Mouse (Mus musculus) ovary, adult 18-20 months (tissue): Measurements from ENCODE around the gene Ubald1.

Experiments
- DNase-seq: peaks from one replicate; pipeline ENCODE4 v3.0.0; 2022; ENCODE audit warnings: low spot score, mixed read lengths

Gene Ubald1

DNA sequence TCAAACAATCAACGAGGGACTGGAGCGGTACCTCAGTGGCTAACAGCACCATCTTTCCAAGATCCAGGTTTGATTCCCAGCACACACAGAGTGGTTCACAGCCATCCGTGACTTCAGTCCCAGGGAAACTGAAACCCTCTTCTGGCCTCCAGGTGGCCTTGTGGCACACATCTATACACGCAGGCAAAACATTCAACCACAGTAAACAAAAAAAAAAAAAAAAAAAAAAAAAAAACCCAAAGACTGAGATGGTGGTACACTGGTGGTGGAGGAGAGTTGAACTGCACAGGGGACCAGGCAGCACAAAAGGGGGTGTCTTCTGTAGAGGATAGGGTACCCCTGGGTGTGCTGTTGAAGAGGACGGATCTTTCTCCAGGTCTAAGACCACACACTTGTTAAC is 9.6 kb downstream of the Ubald1 start:
- DNase-seq = no peak

DNA sequence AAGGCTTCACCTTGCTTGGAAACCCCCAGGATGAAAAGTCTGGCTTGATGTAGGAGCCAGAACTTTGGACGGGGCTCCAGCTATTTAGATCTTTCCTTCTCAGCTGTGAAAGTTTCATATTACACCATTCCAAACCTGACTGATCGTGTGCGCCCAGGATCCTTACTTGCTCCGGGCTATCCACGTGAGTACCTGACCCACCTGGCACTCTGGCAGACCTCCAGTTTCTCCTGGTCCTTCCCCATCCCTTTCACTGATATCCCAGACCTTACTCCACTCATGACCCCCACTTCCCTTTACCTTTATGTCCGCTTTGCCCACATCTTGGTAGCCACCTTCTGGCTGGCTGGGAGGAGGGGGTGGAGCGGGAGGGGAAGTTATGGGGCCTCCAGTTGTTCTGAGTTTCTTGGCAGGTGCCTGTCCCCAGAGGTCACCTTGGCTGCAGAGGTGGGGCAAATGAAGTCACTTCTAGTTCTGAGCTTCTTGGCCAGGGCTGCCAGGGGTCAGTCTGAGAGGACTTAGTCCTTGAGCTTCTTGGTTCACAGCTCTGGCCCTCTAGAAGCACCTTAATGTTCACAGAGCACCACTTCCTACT is 13.9 kb downstream of the Ubald1 start:
- no peak for DNase-seq

DNA sequence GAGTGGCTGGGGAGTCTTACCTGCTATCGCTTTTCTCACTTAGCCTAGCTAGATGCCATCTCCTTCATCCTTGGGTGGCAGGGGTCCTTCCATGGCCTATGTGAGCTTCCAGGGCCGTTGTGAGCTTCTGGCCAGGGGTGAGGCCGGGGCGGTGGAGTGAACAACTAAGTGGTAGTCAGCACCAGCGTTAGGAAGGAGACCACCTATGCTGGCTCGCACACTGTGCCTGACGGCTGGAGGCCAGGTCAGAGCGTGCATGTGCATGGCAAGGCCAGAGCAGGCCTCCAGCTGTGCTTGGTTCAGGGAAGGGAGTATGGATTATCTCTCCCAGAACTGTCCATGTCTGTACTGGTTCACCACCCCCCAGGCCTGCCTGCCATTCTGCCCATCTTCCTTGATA is 16.4 kb downstream of the Ubald1 start:
- DNase-seq = no peak

DNA sequence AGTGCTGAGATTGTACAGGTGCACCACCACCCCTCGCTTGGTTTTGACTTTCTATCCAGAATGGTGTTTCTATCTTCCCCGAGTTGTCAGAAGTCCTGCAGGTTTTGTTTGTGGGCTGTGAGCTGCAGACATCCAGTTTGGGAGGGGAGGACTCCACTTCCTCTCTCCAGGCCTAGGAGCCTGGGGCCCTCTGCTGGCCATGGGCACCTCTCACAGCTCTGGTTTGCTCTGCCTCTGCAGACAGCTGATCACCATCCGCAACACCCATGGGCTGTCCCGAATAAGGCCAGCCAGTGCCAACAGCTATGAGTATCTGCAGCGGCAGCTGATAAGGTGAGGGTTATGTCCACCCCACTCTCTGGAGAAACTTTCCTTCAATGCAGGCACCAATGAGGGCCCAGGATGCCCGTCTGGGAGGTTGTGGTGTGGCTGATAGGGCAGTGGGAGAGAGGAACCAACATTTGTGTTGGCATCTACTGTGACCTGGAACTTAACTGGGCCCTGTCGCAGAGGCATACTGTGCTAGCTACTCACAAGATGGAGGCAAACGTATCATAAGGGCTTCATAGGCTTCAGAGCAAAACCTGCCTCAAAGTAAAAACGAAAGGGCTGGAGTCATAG is 17.1 kb downstream of the Ubald1 start:
- DNase-seq = peak; percentile 78

DNA sequence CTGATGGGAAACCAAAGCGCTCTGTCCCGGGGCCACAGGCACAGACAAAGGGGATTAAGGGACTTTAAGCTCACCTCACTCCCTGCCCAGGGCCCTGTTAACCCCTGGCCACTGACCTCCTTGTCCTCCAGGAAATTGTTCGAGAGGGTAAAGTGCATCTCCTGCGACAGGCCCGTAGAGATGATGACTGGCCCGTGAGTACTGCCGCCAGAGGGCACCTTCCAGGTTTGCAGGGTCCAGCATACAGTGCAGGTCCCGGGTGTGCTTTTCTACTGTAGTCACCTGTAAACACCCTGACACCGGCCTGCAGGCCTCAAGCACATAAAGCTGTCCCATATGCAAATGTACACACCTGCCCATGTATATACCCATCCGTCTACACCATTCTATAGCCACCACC is 18.7 kb downstream of the Ubald1 start:
- DNase-seq = no peak

DNA sequence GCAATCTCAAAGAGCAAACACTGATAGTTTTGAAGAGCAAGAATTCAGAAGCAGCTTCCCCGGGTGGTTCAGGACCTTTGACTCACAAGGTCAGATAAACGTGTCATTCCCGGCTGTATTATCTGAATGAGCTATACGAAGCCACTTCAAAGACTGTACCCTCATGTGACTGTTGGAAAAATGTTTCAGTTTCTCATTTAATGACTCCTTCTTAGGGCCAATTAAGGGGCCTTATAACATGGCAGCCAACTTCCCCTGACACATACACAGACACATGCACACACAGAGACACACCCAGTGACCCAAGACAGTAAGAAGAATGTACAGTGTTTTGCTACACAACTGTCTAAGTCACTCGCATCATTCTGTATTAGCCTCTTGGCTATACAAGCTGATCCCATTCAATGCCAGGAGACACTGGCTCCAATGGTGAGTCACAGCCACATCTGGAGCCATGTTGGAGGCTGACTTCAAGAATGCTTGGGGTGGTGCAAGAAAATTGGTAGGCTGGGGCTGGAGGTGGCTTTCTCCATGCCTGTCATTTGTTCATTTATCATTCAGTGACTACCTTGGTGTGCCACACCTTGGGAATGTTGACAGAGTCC is 25.0 kb downstream of the Ubald1 start:
- DNase-seq = no peak

DNA sequence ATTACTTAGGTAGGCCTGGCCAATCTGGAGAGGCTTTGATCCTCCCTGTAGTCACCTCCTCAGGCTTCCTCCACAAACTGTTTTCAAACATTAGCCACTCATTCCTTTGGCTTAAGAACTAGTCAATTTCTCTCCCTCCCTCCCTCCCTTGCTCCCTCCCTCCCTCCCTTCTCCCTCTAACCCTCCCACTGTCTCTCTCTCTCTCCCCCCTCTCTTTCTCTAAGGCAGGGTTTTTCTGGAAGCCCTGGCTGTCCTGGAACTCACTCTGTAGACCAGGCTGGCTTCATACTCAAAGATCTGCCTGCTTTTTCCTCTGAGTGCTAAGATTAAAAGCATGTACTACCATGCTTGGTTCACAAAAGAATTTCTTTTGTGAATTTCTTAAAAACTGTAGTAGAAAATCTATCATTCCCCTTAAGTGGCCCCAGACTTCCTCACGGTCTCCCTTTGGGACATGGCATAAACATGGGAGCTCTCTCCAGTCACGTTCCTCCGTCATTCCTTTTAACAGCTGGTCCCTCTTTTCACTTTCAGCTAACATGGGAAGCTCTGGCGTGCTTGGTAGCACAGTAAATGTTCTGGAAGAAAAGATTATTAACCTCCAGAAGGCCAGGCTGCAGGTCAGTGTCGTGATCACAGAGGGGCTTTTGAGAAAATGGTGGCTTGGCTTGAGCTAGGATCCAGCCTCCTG is 29.0 kb downstream of the Ubald1 start:
- DNase-seq = no peak

DNA sequence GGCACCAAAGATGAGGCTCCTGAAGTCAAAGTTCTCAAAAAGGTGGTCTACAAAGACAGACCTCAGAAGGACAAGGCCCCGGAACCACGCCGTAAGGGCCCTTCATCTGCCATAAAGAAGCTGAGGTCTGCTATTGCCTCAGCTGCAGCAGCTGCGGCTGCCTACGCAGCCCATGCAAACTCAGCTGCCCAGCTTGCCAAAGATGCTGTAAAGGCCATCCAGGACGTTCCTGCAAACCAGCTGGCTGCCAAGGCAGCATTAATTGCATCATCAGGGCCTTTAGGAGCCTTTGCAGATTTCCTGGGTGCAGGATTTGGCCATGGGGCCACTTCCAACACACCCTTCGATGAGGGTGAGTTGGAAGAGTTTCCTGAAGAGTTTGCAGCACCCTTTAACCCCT is 29.8 kb downstream of the Ubald1 start:
- no peak for DNase-seq

DNA sequence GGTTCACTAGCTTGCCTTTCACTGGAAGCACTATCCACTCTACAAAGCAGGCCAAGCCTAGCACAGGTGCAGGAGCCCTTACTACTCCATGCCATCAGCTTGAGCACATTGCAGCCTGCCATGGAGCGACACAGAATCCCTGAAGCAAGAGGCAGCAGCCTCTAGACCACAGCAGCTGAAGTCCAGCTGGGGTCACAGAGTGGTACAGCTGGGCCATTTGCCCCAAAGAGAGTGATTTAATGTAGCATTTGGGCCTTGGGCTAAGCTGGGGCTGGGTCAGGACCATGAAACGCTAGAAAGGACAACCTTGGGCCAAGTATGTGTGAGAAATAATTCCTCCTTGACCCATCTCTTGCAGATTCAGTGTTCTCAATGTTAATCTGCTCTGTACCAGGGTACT is 32.0 kb downstream of the Ubald1 start:
- no peak for DNase-seq

DNA sequence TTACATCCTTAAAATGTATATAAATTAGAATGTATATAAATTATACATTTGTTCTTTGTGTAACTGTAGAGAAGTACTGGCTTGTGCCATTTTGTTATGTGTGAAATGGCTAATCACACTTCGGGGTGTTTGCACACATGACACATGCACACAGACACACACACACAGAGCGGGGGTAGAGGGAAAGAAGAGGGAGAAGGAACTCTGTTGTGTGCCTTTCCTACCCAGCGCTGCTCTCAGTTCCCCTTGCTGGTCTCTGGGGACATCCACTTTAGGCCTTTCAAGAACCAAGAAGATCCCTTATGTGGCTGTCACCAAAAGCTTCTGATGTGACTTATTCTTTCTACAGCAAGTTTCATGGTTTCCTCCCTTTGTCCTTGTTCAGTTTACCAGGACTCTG is 33.1 kb downstream of the Ubald1 start:
- DNase-seq = no peak

DNA sequence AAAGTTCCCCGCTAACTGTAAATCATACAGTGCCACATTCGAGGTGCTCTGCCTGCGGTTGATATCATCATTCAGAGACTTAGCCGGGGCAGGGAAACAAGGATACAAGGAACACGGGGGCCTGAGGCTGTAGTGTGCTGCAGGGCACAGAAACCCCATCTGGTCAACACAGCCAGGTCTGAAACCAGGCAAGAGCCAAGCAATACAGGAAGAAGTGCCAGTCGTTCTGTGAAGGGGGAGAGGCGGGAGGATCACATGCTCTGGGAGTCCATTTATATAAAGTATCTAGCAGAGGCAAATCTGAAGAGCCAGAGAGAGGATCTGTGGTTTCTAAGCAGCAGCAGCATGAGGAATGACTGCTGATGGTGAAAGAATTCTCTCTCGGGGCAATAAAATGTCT is 39.9 kb downstream of the Ubald1 start:
- no peak for DNase-seq

DNA sequence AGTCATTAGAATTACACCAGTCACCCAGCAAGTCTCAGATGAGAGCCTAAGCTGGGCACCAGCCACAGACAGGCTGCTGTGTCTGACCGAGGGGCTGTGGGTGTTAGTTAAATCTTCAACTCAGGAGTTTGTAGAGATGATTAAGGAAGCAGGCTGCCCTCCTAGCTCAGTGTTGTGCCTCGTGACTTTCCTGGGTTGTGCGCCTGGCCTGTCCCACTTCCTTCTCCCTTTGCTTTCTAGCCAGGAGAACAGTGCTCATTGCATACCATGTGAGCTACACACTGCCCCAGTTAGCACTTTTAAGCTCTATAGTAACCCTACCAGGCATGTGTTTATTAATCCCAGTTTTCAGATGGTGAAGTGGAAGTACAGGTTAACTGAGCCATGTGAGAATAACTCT is 40.6 kb downstream of the Ubald1 start:
- no peak for DNase-seq

DNA sequence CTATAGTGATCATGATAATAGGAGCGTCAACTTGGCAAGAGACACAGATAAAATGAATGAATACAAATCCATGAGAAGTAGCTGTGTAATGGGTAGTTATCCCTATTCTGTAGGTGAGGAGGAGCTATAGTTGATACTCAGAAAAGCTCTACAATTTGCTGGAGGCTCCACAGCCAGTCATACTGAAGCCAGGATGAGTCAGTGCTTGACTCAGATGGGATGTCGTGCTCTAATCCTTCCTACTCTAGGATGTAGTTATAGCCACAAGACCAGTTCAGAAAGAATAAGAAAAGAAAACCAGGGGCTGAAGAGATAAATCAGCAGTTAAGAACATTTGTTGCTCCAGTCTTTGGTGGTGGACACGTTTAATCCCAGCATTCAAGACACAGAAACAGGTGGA is 42.5 kb downstream of the Ubald1 start:
- DNase-seq = no peak

DNA sequence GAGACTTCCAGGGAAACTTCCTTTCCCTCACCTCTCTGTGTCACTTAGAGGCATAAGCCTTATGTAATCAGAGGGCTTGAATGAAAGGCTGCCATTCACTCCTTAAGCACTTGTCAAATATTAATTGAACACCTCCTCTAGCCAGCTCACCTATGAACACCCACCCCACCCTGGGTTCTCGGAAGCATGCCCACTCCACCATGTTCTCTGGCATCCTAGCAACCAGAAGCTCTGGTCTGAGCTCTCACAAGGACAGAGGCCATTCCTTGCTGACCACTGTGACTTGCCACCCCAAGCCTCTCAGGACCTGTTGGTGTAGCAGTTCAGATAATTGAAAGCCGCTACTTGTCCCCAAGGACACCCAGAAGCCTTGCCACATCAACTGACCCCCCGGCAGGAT is 44.9 kb downstream of the Ubald1 start, which contains the start of gene 4930562C15Rik:
4930562C15Rik (plus strand) TSS at position 226 of the 400 bp plus-strand sequence.
- no peak for DNase-seq

DNA sequence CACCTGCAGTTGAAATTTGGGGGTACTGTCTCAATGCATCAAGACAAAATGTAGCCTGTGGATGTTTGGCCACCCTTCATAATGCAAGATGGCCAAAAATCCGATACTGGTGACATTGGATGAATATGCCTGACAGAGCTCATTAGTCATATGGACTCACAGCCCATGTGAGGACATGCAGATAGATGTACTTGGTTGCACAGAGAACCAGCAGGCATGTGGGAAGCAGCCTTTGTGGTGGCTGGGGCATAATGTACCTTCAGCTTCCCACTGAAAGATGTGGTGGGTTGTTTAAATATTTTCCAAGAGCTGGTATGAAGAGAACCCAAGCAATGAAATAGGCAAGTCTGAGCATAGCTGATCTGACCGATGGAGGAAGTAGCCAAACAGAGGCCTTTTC is 46.3 kb downstream of the Ubald1 start:
- no peak for DNase-seq

DNA sequence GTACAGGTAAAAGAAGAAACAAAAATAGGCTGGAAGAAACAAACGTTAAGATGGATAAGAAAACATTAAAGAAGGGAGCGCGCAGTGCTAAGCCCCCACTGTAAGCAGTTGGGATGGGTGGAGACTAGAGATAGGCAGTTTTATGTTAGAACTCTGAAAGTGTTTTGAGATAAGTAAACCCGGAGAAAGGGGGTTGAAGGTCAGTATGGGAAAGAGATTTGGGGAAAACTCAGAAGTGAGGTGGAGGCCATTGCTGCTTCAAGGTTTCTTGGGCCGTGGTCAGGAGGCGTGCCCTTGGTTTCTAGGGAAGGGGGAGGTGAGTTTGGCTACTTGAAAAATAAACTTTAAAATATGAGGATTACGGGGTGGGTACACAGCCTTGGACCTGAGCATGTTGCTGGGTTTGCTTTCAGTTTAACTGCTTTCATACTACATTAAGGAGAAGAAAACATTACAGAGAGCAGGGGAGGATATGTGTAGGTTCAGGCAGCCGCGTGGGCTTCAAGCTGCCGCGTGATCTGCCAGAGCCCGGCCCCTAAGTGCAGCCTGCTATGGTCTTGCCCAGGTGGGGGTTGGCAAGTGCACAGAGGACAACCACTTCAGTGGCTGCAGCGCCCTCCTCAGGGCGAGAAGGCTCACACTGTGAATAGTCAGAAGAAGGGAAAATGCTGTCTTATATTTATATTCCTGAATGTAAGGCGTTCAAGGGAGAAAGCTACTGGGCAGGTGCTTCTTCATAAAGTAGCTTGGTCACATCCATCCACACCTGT is 48.3 kb downstream of the Ubald1 start:
- DNase-seq = peak; percentile 70

DNA sequence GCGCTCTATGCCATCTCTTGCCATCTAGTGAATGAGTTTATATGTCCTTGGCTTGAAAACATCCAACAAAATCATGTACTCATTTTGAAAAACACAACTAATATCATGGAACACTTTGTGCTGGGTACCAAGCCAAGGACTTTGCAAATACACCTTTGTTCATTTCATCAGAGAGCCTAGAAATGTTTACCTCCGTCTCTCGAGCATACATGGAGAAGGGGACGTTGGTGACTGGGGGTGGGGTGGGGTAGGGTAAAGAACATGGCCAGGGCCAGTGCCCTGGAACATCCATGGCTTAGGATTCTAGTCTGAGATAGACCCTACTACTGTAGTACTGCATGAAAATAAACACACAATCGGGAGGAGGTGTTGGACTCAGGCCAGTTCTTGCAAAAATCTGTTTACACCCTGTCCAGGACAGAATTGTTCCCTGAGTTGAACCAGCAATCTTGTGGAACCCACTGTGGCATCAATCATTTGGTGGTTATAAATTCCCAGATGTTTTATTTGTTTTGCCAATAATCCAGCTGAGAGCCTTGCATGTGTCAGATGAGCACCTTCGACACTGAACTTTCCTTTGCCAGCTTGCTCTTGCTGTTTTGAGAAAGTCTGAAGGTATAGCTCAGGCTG is 50.7 kb downstream of the Ubald1 start:
- DNase-seq = no peak

DNA sequence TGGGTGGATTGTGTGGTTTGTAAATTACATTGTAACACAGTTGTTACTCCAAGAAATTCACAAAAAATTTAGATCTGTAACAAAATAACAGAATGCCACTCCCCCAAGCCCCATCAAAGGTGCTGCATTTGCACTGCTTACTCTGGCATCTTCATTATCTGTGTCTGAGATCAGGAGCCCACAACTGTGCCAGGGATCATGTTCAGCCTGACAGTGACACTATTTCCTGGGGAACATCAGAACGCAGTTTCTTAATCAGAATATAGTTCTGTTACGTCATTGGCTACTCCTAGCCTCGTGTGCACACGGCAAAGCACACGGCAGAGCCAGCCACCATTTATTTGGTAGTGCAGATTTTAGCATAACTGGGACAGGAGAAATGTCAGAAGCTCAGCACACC is 52.5 kb downstream of the Ubald1 start:
- no peak for DNase-seq
